Mouse (Mus musculus): ENCODE data around the gene Prkch. TPM values are rescaled to one million over a fixed set of nuclear protein-coding genes. Genes with fewer than 3 reads are reported as not detected.

The Prkch gene
- polyA plus RNA-seq, 1 experiment from 2014 or later: 22.3 TPM

GRCm38 (mm10) chr12:73821176-73821575 is 236.6 kb downstream of the Prkch start:
- 51% methylated on average over 4 of the region's 4 CpGs for WGBS
- no peaks in the 10 kb centered on the region for H3K27me3 ChIP-seq (ENCODE audit: control insufficient read depth, insufficient read depth, low read length)
- no peak for DNase-seq (ENCODE audit: low spot score)

GRCm38 (mm10) chr12:73822331-73822730 is 237.7 kb downstream of the Prkch start:
- Histone ChIP-seq H3K4me1 (replicated peaks; ENCODE audit: control insufficient read depth, insufficient read depth) (no peaks in the 10 kb centered on the region), H3K9ac (ENCODE audit: low read length) (no peak overlapping the region), H3K36me3 (ENCODE audit: control insufficient read depth, insufficient read depth, low read length) (no peaks in the 10 kb centered on the region), H3K27me3 (ENCODE audit: control insufficient read depth, insufficient read depth, low read length) (no peaks in the 10 kb centered on the region), H3K27ac (replicated peaks) (no peak overlapping the region), H3K4me3 (ENCODE audit: low read depth, low read length) (no peak overlapping the region), H3K4me2 (replicated peaks; ENCODE audit: low read depth) (no peak overlapping the region), H3K9me3 (ENCODE audit: control insufficient read depth, low read length) (no peaks in the 10 kb centered on the region)
- TF ChIP-seq EP300 (optimal IDR thresholded peaks at IDR 0.05) (no peak), CTCF (IDR thresholded peaks at IDR 0.05; ENCODE audit: low read depth) (no peak)
- DNase-seq (ENCODE audit: low spot score): no peak
- 88% methylated on average over 12 of the region's 12 CpGs for WGBS
- no peak for ATAC-seq (ENCODE audit: low FRiP score, low TSS enrichment)

More at GRCm38 (mm10) chr12:73821176-73821575, 236.6 kb downstream of the Prkch start:
- no peak overlapping the region for H3K9ac ChIP-seq (ENCODE audit: low read length)
- no peaks in the 10 kb centered on the region for H3K9me3 ChIP-seq (ENCODE audit: control insufficient read depth, low read length)
- H3K4me1 ChIP-seq (replicated peaks; ENCODE audit: control insufficient read depth, insufficient read depth): no peaks in the 10 kb centered on the region
- ATAC-seq (ENCODE audit: low FRiP score, low TSS enrichment): no peak
- no peak overlapping the region for H3K27ac ChIP-seq (replicated peaks)
- H3K36me3 ChIP-seq (ENCODE audit: control insufficient read depth, insufficient read depth, low read length): no peaks in the 10 kb centered on the region
- no peak for TF ChIP-seq CTCF (IDR thresholded peaks at IDR 0.05; ENCODE audit: low read depth)
- TF ChIP-seq EP300 (optimal IDR thresholded peaks at IDR 0.05): no peak
- H3K4me2 ChIP-seq (replicated peaks; ENCODE audit: low read depth): no peak overlapping the region
- no peak overlapping the region for H3K4me3 ChIP-seq (ENCODE audit: low read depth, low read length)

GRCm38 (mm10) chr12:73824828-73825227 is 240.2 kb downstream of the Prkch start:
- Histone ChIP-seq H3K4me3 (ENCODE audit: low read depth, low read length) (no peak overlapping the region), H3K27ac (replicated peaks) (no peak overlapping the region), H3K27me3 (ENCODE audit: control insufficient read depth, insufficient read depth, low read length) (no peaks in the 10 kb centered on the region), H3K4me2 (replicated peaks; ENCODE audit: low read depth) (no peak overlapping the region), H3K4me1 (replicated peaks; ENCODE audit: control insufficient read depth, insufficient read depth) (no peaks in the 10 kb centered on the region), H3K9ac (ENCODE audit: low read length) (no peak overlapping the region), H3K9me3 (ENCODE audit: control insufficient read depth, low read length) (no peaks in the 10 kb centered on the region), H3K36me3 (ENCODE audit: control insufficient read depth, insufficient read depth, low read length) (no peaks in the 10 kb centered on the region)
- TF ChIP-seq EP300 (optimal IDR thresholded peaks at IDR 0.05): no peak
- no peak for TF ChIP-seq CTCF (IDR thresholded peaks at IDR 0.05; ENCODE audit: low read depth)
- ATAC-seq (ENCODE audit: low FRiP score, low TSS enrichment) (no peak), DNase-seq (ENCODE audit: low spot score) (no peak)
- 67% methylated on average over 1 of the region's 1 CpGs for WGBS

Other genes with a start within 250 kb of the Prkch start
- gene Tmem30b, start 38.4 kb upstream of the Prkch start, polyA plus RNA-seq (2015; fragmentation: Nextera tagmentation; extraction: Ambion mirVana): 78.3 and 83.9 TPM in 2 replicates

All from stomach, postnatal 0 days (tissue).